Mouse (Mus musculus): ENCODE measurements around the gene Ehf. TPM values are rescaled to one million over a fixed set of nuclear protein-coding genes. Genes with fewer than 3 reads are reported as not detected.

Gene Ehf
- not detected for polyA plus RNA-seq (2017; shearing (Covaris generic))

GRCm38 (mm10) chr2:103303132-103303531 lies at the start of gene Ehf:
Gene Ehf (minus strand): TSS chr2:103303278.

Other genes with a start within 250 kb of the Ehf start
- gene Pdhx, start 229.8 kb downstream of the Ehf start, polyA plus RNA-seq (2017; shearing (Covaris generic)), result 11.8 TPM
- 9.9 TPM for gene Apip, start 229.6 kb downstream of the Ehf start, polyA plus RNA-seq (2017; shearing (Covaris generic))
- gene Elf5, start 108.4 kb upstream of the Ehf start, polyA plus RNA-seq (2017; shearing (Covaris generic)), result not detected
- gene Cat, start 181.9 kb upstream of the Ehf start, polyA plus RNA-seq (2017; shearing (Covaris generic)), result 61.0 TPM

Measured in effector memory CD4-positive, alpha-beta T cell, adult 7 months (primary cell).